Mouse (Mus musculus): ENCODE data around the gene Sult1b1. TPM values are rescaled to one million over a fixed set of nuclear protein-coding genes. Genes with fewer than 3 reads are reported as not detected.

Gene Sult1b1
- not detected in 2 replicates for polyA plus RNA-seq (2012; rRNA removed)

DNA sequence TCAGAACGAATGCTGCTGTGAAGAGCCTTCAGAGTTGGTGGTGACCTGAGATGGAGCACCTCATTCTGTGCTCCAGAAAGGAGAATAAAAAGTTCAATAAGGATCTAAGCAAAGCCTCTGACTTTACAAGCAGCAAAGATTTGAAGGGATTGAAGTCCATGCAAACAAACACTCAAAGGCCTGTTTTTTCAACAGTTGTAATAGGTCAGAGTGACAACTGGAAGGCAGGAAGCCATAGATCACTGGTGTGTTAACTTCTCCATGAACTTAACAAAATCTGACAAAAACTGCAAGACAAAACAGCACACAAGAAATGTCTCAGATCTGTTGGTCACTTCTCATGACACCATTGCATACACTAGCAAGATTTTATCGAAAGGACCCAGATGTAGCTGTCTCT, at the start of gene Sult1b1:
TSS of gene Sult1b1 (minus strand) at position 85 of the 400 bp plus-strand sequence.
- Histone ChIP-seq H3K4me3 (ENCODE audit: insufficient read depth, low read length) (no peak within 1 kb of the TSS), H3K27ac (ENCODE audit: insufficient read depth, low read length) (no peak within 1 kb of the TSS), H3K4me1 (ENCODE audit: control insufficient read depth, insufficient read depth, low read length) (no peaks in the 10 kb centered on the region)
- TF ChIP-seq CTCF (IDR thresholded peaks at IDR 0.05; ENCODE audit: extremely low read depth, insufficient read depth, low read length) = no peak
- no peak for TF ChIP-seq POLR2A (IDR thresholded peaks at IDR 0.05; ENCODE audit: extremely low read depth, insufficient read depth, low read length)

- no peak overlapping the region for H3K4me3 ChIP-seq (ENCODE audit: insufficient read depth, low read length)
- H3K4me1 ChIP-seq (ENCODE audit: control insufficient read depth, insufficient read depth, low read length) = no peaks in the 10 kb centered on the region
- no peak for TF ChIP-seq CTCF (IDR thresholded peaks at IDR 0.05; ENCODE audit: extremely low read depth, insufficient read depth, low read length)
- TF ChIP-seq POLR2A (IDR thresholded peaks at IDR 0.05; ENCODE audit: extremely low read depth, insufficient read depth, low read length) = no peak
- H3K27ac ChIP-seq (ENCODE audit: insufficient read depth, low read length) = no peak overlapping the region
Observed at GRCm38 (mm10) chr5:87580389-87580788, 42.4 kb upstream of the Sult1b1 start.

DNA sequence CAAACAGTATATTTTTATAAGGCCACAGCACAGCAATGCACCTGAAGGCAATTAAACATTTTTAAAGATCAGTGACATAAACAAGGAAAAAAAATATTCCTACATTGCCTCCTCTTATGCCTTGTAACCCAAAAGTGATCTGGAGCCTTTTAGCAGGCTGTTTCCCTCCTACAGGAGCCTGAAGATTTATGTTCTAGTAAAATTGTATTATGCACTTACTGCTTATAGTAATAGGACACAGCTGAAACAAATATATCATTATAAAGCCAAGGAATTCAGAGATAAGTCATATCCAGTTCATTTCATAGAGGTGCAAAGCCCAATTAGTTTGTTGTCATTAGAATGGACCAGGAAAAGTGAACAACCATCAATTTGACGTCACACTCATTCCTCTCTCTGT, 36.2 kb upstream of the Sult1b1 start:
- TF ChIP-seq POLR2A (IDR thresholded peaks at IDR 0.05; ENCODE audit: extremely low read depth, insufficient read depth, low read length) = no peak
- no peak for TF ChIP-seq CTCF (IDR thresholded peaks at IDR 0.05; ENCODE audit: extremely low read depth, insufficient read depth, low read length)
- H3K4me1 ChIP-seq (ENCODE audit: control insufficient read depth, insufficient read depth, low read length) = no peaks in the 10 kb centered on the region

GRCm38 (mm10) chr5:87573490-87573889, 35.5 kb upstream of the Sult1b1 start:
- Histone ChIP-seq H3K4me1 (ENCODE audit: control insufficient read depth, insufficient read depth, low read length) (no peaks in the 10 kb centered on the region), H3K27ac (ENCODE audit: insufficient read depth, low read length) (no peak overlapping the region), H3K4me3 (ENCODE audit: insufficient read depth, low read length) (no peak overlapping the region)
- TF ChIP-seq CTCF (IDR thresholded peaks at IDR 0.05; ENCODE audit: extremely low read depth, insufficient read depth, low read length) = no peak
- no peak for TF ChIP-seq POLR2A (IDR thresholded peaks at IDR 0.05; ENCODE audit: extremely low read depth, insufficient read depth, low read length)

More for the DNA sequence above, 36.2 kb upstream of the Sult1b1 start:
- no peak overlapping the region for H3K4me3 ChIP-seq (ENCODE audit: insufficient read depth, low read length)
- H3K27ac ChIP-seq (ENCODE audit: insufficient read depth, low read length) = no peak overlapping the region

GRCm38 (mm10) chr5:87572781-87573180, 34.8 kb upstream of the Sult1b1 start:
- H3K27ac ChIP-seq (ENCODE audit: insufficient read depth, low read length) = no peak overlapping the region
- TF ChIP-seq CTCF (IDR thresholded peaks at IDR 0.05; ENCODE audit: extremely low read depth, insufficient read depth, low read length) (no peak), POLR2A (IDR thresholded peaks at IDR 0.05; ENCODE audit: extremely low read depth, insufficient read depth, low read length) (no peak)
- no peak overlapping the region for H3K4me3 ChIP-seq (ENCODE audit: insufficient read depth, low read length)
- no peaks in the 10 kb centered on the region for H3K4me1 ChIP-seq (ENCODE audit: control insufficient read depth, insufficient read depth, low read length)

DNA sequence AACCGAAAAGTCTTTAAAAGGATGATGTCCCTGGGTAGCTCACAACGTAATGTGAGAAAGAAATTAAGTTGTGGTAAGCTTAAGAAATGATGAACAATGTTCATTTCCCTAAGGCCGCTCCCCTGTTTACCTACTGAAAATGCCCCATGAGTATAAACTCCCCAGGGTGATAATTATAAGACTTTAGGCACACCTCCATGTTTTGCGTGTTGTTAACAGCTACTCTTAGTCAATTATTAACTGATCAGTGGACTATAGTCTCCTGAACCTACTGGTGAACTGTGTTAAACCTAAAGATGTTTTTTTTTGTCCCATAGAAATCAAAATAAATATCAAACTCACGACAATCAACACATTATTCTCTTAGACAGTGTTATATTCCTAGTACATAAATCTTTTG, 30.9 kb upstream of the Sult1b1 start, which contains the start of gene Sult1d1:
TSS of gene Sult1d1 (minus strand) at position 183 of the 400 bp plus-strand sequence.
- H3K27ac ChIP-seq (ENCODE audit: insufficient read depth, low read length) = no peak within 1 kb of the TSS
- H3K4me3 ChIP-seq (ENCODE audit: insufficient read depth, low read length) = no peak within 1 kb of the TSS
- TF ChIP-seq POLR2A (IDR thresholded peaks at IDR 0.05; ENCODE audit: extremely low read depth, insufficient read depth, low read length) (no peak), CTCF (IDR thresholded peaks at IDR 0.05; ENCODE audit: extremely low read depth, insufficient read depth, low read length) (no peak)
- H3K4me1 ChIP-seq (ENCODE audit: control insufficient read depth, insufficient read depth, low read length) = no peaks in the 10 kb centered on the region

GRCm38 (mm10) chr5:87567306-87567705, 29.3 kb upstream of the Sult1b1 start:
- H3K4me1 ChIP-seq (ENCODE audit: control insufficient read depth, insufficient read depth, low read length) = no peaks in the 10 kb centered on the region
- no peak overlapping the region for H3K27ac ChIP-seq (ENCODE audit: insufficient read depth, low read length)
- TF ChIP-seq POLR2A (IDR thresholded peaks at IDR 0.05; ENCODE audit: extremely low read depth, insufficient read depth, low read length) (no peak), CTCF (IDR thresholded peaks at IDR 0.05; ENCODE audit: extremely low read depth, insufficient read depth, low read length) (no peak)
- no peak overlapping the region for H3K4me3 ChIP-seq (ENCODE audit: insufficient read depth, low read length)

DNA sequence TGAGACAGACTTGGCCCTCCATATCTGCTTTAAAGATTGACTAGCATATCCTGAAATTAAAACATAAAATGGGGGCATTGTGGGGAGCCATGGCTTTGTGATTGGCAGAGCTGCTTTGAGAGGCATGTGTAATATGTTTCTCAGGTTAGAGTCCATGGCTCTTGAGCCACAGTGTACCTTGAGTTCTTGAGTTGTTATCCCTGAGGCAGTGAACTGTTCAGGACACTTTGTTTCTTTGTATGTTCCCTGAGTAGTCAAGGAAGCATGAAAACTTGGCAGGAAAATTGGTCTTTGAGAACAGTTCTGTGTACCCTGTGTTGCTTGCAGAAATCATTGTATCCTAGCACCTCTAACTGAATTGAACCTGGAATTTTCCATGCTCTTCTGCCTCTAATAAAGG, 25.0 kb upstream of the Sult1b1 start:
- no peak overlapping the region for H3K4me3 ChIP-seq (ENCODE audit: insufficient read depth, low read length)
- TF ChIP-seq POLR2A (IDR thresholded peaks at IDR 0.05; ENCODE audit: extremely low read depth, insufficient read depth, low read length) (no peak), CTCF (IDR thresholded peaks at IDR 0.05; ENCODE audit: extremely low read depth, insufficient read depth, low read length) (no peak)
- no peaks in the 10 kb centered on the region for H3K4me1 ChIP-seq (ENCODE audit: control insufficient read depth, insufficient read depth, low read length)
- no peak overlapping the region for H3K27ac ChIP-seq (ENCODE audit: insufficient read depth, low read length)

DNA sequence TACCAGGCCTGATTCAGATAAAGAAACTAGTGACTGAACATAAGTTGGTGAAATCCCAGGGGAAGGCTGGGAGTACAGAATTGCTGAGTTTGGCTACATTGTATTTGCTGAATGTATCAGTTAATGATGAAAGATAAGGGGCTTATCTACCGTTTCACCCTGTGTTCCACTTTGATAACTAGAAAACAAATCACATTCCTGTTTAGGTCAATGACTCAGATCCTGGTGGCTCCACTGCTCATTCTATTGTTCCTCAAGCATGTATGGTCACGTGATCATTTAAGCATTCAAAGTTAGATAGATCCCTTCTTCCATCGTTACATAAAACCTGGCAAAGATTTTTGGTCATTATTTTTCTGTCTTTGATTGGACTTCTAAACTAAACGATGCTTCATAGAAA, 24.5 kb upstream of the Sult1b1 start:
- Histone ChIP-seq H3K4me3 (ENCODE audit: insufficient read depth, low read length) (no peak overlapping the region), H3K27ac (ENCODE audit: insufficient read depth, low read length) (no peak overlapping the region), H3K4me1 (ENCODE audit: control insufficient read depth, insufficient read depth, low read length) (no peaks in the 10 kb centered on the region)
- TF ChIP-seq POLR2A (IDR thresholded peaks at IDR 0.05; ENCODE audit: extremely low read depth, insufficient read depth, low read length) (no peak), CTCF (IDR thresholded peaks at IDR 0.05; ENCODE audit: extremely low read depth, insufficient read depth, low read length) (no peak)

DNA sequence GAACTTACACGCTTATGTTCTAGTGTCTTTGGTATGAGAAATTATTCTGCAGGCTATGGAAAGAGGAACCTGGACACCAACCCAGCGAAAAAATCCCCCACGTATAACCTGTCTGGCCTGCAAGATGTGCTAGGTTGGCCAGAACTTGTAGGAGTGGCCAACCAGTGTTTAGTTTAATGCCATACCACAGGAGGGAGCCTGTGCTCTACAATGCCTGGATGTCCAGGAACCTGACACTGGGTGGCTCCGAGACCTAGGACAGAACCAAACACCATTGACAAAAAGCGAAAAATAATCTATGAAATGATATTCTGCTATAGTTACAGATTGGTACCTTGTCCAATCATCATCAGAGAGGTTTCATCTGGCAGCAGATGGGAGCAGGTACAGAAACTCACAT, 22.1 kb upstream of the Sult1b1 start:
- Histone ChIP-seq H3K27ac (ENCODE audit: insufficient read depth, low read length) (no peak overlapping the region), H3K4me1 (ENCODE audit: control insufficient read depth, insufficient read depth, low read length) (no peaks in the 10 kb centered on the region), H3K4me3 (ENCODE audit: insufficient read depth, low read length) (no peak overlapping the region)
- TF ChIP-seq CTCF (IDR thresholded peaks at IDR 0.05; ENCODE audit: extremely low read depth, insufficient read depth, low read length) = no peak
- no peak for TF ChIP-seq POLR2A (IDR thresholded peaks at IDR 0.05; ENCODE audit: extremely low read depth, insufficient read depth, low read length)
